Mouse (Mus musculus) small intestine, adult 2 months (tissue): ENCODE results near the gene Tmem132e.

Source experiments
- CTCF ChIP-seq: fragments of 200-500 bp; IDR thresholded peaks from 2 replicates; pipeline ENCODE4 v1.5.1; 2012; ENCODE audit warnings: low read depth, mild to moderate bottlenecking, control low read depth, inconsistent platforms, low read length, moderate library complexity, mixed read lengths; ENCODE audit not compliant: insufficient replicate concordance, insufficient read length; ENCODE audit errors: extremely low read depth
- POLR2A ChIP-seq: fragments of 200-500 bp; IDR thresholded peaks from 2 replicates; pipeline ENCODE4 v1.6.1; 2012; ENCODE audit warnings: low read depth, mild to moderate bottlenecking, control low read depth, inconsistent platforms, low read length, moderate library complexity

- TF ChIP-seq CTCF (no peak), POLR2A (no peak)
Observed at GRCm38 (mm10) chr11:82428801-82429200, 40.1 kb downstream of the Tmem132e start.
